Mouse (Mus musculus) kidney, postnatal 4 days (tissue): ENCODE results near the gene 3110070M22Rik.
"Not testable (repeated sequence)": the region's sequence is repeated elsewhere in the genome, so short reads cannot be mapped to it uniquely, and the experiment has no call there.

Experiments
- DNase-seq, 2 experiments: peaks; one replicate each; pipeline ENCODE4 v3.0.0; 2021; ENCODE audit warnings: mixed read lengths in 2 of 2

The 3110070M22Rik gene

GRCm38 (mm10) chr13:119487880-119488580 is at the start of gene 3110070M22Rik, which contains the start of gene Tmem267:
TSS of gene 3110070M22Rik (minus strand) at chr13:119488383.
TSS of gene Tmem267 (plus strand) at chr13:119488039.
- peak; percentile 88 to 95 for DNase-seq

GRCm38 (mm10) chr13:119494938-119495337 is 6.8 kb upstream of the 3110070M22Rik start:
- not testable (repeated sequence) for DNase-seq

DNA sequence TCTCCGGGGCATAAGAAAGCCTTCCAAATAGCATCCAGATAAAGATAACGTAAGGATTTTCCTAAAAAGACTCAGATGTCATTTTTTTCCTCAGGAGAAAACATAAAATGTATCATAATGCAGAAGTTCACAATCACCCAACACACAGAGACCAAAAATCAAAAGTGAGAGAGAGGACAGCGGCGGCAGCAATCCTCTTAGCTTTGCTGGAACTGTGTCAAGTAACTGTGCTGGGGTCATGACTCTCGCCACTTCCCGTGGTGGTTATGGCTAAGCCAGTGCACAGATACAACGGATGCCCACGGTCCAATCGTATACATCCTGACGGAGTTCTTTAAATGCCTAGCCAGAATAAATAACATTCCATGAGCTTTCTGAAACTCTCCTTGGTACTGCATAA is 3.9 kb upstream of the 3110070M22Rik start:
- DNase-seq: peak in 1 of 2 experiments; percentile 7

DNA sequence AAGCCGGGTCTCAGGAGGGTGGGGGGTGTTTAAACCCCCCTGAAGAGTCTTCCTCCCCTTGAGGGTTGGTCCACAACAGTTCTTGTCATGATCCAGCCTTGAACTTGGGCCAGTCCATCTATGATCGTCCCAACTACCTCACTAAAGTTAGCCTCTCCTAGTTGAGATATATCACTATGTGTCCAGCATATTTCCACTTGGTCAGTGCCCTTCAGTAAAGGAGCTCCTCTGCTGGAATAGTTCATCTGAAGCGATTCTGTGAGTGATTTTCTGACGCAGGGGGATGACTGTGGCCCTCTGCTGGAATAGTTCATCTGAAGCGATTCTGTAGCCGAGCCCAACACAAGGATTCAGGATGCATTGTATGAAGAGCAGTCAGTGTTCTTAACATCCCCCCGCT is 829 bp downstream of the 3110070M22Rik start:
- DNase-seq: no peak

DNA sequence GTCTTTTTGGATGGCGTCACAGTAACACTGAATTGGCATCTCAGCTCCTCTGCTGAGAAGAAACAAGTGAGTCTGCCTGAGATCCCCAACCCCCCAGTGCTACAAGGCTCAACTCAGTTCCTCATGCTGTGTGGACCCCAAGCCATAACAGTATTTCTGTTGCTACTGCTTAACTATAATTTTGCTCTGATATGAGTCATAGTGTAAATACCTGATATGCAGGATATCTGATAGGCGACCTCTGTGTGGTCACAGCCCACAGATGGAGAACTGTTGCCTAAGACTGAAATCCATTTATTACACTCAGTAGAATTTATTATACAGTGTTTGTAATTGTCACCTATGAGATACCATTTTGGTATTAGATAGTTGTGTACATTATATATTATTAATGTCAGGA is 10.4 kb downstream of the 3110070M22Rik start:
- DNase-seq: no peak

DNA sequence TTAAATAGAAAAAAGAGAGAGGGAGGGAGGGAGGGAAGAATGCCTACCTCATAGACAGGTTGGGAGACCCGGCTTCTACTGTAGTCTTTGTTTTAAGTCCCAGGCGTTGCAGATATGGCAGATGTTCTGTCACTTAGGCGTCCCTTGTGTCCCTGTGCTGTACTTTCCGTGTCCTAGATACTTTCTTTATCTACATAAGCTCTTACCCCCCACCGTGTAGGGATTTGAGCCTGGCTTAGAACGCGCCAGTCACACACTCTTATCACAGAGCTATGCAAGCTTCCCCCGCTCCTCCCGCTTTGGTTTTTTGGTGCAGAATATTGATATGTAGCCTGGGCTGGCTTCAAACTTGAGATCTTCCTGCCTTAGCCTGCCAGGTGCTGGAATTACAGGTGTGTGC is 11.6 kb downstream of the 3110070M22Rik start:
- no peak for DNase-seq

DNA sequence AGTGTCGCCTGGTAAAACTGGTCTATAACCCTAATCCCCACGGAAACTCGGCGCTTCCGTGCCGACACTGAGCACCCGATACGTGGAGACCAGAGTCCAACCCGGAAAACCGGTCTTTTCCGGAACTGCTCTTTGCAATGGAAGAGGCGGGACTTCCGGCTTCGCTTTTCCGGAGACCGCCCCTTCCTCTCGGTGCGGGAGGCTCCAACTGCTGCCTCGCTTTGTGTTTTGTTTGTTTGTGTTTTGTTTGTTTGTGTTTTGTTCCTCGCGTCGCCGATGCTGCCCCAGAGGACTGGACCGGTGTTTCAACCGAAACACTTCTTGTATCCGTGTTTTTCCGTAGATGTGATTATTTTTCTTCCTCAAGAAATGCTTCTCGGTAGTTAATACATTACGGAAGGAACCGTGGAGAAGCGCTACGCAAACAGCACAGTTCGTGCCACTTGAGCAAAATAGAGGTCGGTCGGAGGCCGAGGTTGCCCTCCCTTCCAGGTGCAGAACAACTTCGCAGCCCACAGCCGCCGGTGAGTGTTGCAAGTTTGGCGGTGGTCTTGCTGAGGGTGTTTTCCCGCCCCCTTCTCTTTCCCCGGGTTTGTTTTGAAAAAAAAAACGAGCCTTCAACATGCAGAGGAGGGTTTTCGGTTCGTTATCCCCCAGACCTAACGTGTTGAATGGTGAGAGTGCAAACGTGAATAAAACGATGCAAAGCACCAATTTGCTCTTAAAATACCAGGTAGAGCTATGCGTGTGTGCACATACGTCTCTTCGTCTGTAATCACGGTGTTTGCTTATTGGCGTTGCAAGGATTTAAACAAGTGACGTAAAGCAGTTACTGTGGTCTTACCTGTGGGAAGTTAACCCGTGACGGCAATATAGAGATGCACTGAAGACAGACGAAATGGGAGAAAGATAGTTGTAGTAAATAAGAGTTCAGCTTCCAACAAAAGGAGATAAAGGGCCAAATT is 25.3 kb downstream of the 3110070M22Rik start, which contains the start of gene 4833420G17Rik:
Gene 4833420G17Rik, plus strand, starts transcription at position 173 of the 965 bp plus-strand sequence.
- DNase-seq: peak; percentile 90 to 93

DNA sequence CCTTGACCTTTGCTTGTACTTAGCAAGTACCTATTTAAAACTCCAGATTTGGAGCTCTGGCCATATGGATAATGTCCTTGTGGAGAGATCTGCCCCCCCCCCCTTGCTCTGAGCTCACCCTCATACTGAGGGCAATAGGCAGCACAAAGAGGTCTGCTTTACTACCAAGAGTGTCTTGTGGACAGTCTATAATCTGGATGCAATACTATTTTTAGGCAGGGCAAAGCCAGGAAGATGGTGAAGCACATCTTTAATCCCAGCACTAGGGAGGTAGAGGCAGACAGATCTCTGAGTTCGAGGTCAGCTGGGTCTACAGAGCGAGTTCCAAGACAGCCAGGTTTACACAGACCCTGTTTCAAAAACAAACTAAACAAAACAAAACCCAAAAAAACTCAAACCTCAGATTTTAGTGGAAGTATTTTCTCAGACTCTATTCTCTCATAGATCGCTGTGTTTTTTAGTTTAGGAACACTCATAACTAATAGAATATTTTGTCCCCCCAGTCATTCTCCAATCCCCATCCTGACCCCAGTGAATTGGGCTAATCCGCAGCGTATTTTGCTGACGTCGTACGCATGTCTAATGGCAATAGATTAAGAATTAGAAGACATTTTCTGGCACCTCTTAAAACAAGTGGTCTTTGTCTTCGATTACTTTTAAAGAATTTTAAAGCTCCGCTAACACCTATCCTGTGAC is 26.1 kb downstream of the 3110070M22Rik start:
- peak; percentile 3 to 11 for DNase-seq

DNA sequence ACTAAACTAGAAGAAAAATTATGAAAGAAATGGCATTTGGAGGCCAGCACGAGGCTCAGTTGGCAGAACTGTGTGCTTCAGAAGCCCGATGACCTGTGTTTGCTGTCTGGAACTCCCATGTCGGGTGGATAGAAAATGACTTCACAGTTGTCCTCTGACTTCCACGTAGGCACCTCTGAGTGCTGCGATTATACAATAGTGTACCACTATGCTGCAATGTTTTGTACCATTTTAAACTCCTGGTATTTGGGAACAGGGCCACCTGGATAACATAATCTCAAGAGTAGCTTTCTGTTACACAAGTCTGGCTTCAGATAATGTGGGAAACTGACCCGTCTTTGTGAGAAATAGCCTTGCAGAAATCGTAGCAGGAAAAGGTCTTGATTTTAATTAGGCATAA is 31.8 kb downstream of the 3110070M22Rik start:
- DNase-seq: no peak

DNA sequence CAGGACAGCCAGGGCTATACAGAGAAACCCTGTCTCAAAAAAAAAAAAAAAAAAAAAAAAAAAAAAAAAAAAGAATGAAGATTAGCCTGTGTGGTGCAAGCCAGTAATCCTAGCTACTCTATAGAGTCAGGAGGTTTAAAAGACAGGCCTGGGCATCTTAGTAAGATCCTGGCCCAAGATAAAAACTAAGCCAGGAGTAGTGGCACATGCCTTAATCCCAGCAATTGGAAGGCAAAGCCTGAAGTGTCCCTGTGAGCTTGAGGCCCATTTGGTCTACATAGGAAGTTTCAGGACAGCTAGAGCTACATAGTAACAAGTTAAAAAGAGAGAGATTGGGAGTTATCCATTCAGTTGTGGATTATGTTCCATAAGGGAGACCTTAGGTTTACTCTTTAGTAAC is 33.1 kb downstream of the 3110070M22Rik start:
- no peak for DNase-seq

- no peak for DNase-seq
These were observed 34.6 kb downstream of the 3110070M22Rik start for GRCm38 (mm10) chr13:119453563-119453962.

- no peak for DNase-seq
These were observed 45.9 kb downstream of the 3110070M22Rik start for GRCm38 (mm10) chr13:119442244-119442643.
